Mouse (Mus musculus): ENCODE results near the gene Gm5150. TPM values are rescaled to one million over a fixed set of nuclear protein-coding genes. Genes with fewer than 3 reads are reported as not detected.
"Not testable (repeated sequence)": the region's sequence is repeated elsewhere in the genome, so short reads cannot be mapped to it uniquely, and the experiment has no call there.

The Gm5150 gene
- 0.08 and 0.21 TPM in 2 replicates for polyA plus RNA-seq (2012; rRNA removed)

DNA sequence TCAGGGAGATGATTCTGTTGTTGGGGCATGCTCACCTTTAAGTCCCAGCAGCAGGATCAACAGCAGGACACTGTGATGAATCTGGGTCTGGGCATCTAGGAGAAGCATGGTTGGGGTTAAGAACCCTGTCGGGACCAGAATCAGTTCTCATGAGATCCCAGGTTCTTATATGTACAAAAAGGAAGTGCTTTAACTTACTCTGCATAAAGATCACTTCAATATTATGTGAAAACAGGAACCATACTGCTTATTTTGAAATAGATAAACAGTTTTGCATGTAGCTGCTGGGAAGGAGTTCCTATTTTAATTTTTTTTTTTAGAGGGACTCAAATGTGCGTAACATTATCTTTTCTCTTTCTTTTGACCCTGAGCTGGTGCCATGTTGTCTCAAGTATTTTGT, at the start of gene Gm5150:
TSS of gene Gm5150 (minus strand) at position 223 of the 400 bp plus-strand sequence.
- DNase-seq (ENCODE audit: low spot score): no peak

DNA sequence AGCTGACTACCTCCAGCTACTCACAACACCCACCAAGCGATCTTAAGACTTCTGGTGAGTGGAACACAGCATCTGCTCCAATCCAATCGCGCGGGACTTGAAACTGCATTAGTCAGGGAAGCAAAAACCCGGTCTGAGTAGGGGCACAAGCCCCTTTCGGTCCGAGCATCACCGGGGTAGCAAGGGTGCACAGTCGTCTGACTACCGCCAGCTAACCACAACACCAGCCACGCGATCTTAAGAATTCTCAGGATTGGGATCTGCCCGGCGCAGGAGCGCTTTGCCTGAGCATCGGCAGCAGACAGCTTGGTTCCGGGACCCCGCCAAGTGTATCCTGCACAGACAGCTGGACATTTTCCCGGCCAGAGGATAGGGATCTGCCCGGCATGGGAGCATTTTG, 45.5 kb upstream of the Gm5150 start:
- DNase-seq (ENCODE audit: low spot score): not testable (repeated sequence)

DNA sequence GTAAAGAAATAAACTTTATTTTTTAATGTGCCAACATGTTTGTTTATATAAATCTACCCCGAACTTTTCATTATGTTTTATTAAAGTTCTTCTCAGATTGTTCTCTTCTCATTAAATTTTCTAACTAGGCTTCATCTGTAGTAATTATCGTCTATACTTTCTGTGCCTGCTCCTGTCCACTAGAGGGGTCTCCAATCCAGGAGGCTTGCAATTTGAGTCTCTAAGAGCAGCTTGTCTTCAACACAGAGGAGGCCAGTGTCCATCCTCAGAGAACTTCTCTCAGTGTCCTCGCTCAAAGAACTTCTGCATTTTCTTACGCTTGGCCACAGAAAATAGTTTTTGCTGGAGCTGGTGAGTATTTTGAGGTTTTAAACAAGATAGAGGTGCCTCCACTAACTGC, 41.1 kb upstream of the Gm5150 start:
- no peak for DNase-seq (ENCODE audit: low spot score)

DNA sequence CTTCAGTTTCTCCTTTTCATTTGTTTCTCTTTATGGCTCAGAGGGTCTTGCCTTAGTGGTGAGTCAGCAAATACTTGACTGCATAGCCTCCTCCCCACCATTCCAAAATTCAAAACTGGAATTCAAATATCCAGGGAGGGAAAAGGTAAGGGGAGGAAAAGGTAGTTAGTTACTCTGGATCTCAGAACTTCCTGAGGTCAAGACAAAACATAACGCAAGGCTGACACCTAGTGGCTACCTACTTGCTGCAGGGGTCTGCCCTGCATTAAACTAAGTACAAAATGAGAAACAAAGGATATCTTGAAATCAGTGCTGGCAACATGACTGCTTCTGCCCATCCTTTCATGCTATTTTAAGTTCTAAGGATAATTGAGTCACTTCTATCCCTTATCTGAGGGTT, 37.1 kb upstream of the Gm5150 start:
- DNase-seq (ENCODE audit: low spot score): no peak

DNA sequence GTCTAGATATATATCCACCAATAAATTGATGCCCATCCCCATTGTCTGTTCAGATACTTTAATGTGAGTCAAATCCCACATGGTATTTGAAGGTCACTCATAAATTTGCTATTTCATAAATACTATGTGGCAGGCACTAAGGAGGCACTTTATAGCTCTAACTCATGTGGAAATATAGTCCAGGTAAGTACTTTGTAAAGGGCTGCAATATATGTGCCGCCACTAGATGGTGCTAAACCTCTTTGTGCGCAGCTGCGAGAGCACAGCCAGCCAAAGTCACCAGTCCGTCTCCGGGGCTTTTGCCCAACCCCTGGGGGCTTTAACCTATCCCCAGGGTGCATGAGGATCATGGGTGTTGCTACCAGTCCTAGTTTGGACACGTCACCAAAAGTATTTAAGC, 18.8 kb upstream of the Gm5150 start:
- DNase-seq (ENCODE audit: low spot score): not testable (repeated sequence)

DNA sequence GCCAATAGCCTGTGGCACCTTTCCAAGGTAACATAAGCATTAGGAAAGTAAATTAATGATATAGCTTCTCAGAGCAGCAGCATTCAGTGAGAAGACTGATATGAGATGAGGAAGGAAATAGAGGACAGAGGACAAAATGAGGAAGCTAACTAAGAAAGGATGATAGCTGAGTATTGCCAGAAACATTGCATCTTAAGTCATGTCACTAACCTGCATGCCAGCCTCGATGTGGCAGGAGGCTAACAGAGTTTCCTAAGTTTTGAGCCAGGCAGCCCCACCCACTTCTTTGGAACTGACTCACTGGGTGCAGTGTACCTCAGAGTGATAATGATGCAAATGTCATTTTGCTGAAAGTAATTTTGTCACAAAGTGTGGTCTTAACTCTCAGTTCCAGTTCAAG, 16.0 kb upstream of the Gm5150 start:
- DNase-seq (ENCODE audit: low spot score): no peak

DNA sequence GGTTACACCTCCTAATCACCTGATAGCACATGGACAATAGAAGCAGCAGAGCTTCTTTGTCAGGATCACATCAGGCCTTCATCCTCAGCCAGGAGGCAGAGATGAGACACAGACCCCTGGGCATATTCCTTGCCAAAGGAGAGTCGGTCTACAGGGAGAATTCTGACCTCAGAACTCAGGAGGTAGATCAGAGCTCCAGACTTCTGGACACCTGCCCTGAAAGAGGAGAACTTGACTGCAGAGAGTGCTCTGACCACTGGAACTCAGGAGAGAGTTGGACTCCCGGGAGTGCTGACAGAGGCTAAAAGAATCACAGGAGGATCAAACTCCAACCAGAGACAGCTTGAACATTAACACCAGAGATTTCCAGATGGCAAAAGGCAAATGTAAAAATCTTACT, 8.2 kb upstream of the Gm5150 start:
- not testable (repeated sequence) for DNase-seq (ENCODE audit: low spot score)

DNA sequence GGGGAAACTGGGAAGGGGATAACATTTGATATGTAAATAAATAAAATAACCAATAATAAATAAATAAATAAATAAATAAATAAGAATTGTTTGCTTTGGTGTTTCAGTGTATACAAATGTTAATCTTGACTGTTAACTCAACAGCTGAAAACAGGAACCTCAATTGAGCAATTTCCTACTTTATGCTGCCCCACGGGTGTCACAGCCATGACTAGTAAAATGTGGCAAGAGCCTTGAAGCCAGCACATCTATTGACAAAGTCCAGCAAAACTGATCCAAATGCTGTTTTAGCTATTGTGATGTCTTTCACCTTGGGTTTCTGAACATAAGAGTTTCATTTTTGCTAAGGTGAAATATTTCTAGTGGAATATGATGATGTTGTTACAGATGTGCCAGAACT, 1.6 kb upstream of the Gm5150 start:
- no peak for DNase-seq (ENCODE audit: low spot score)

DNA sequence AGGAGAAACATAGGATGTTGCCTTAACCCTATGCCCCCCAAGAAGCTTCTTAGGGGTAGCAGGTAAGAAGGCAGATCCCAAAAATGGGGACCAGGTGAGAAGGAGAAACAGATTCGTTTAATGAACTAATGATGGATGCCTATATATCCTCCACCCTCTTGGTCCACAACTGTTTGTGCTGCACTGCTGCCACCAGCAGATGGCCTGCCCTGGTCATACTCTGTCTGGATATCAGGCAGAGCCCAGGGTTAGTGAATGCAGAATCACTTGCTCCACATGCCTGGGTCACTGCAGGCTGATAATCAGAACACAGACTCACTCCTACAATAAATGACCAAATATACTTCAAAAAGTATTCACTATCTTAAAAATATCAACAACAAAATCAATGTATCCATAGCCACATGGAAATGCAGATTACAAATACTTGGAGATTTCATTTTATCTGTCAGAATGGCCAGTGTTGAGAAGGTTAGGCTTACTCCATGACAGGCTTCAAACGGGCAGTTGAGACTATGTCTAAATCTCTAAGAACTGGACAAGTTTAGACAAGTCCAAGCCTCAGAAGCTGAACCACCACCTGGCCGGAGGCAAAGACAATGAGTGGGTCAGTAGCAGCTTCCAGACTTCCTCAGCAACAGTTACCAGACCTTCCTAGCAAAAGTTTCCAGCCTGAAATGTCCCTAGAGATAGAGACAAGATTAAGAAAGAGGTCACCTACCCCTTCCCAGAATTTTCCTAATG, 2.2 kb downstream of the Gm5150 start:
- DNase-seq (ENCODE audit: low spot score): no peak

DNA sequence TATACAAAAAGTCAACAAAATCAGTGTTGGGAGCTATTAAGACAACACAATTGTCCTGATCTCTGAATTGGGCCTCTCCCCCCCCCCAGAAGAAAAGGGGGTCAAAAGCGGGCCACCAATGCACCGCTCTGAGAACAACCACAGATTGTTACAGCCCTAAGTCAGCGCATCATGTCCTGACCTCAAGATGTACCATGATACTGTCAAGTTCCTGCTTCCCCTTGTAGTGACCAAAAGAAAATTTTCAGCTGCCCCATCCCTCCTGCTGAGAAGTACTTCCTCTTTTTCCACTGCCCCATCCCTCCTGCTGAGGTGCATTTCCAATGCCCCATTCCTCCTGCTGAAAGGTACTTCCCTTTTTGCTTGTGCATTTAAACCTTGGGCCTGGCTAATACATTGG, 6.8 kb downstream of the Gm5150 start:
- DNase-seq (ENCODE audit: low spot score): not testable (repeated sequence)

DNA sequence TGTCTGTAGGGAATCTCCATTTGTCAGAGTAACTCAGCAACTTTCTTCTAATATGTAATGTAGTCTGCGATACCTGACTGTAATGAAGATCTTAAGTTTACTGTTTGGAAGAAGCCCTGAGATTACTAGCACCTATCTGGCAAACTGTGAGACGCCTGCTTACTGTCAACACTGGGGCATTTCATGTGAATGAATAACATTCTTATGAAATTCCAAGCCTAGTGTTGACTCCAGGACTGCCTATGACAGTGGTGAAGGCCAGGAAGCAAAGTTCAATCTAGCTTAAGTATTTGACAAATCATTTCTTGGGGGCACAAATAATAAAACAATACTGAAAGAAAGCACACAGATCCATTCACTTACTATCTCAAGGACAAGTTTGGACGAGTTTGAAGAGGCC, 24.0 kb downstream of the Gm5150 start:
- DNase-seq (ENCODE audit: low spot score): no peak

DNA sequence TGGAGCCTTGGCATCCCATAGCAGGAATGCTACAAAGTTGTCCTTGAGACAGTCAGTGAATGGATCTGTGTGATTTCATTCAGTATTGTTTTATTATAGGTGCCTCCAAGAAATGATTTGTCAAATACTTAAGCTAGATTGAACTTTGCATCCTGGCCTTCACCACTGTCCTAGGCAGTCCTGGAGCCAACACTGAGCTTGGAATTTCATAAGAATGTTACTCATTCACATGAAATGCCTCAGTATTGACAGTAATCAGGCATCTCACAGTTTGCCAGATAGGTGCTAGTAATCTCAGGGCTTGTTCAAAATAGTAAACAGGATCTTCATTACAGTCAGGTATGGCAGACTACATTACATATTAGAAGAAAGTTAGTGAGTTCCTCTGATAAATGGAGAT, 49.3 kb downstream of the Gm5150 start:
- DNase-seq (ENCODE audit: low spot score): no peak

Other genes starting within 250 kb of the Gm5150 start
- gene Sirpb1c, start 157.9 kb downstream of the Gm5150 start, polyA plus RNA-seq (2012; rRNA removed): 0.19 and 0.65 TPM in 2 replicates

Data from urinary bladder, adult 2 months (tissue).